Mouse (Mus musculus): Measurements from ENCODE around the gene AC124108.1.

- TF ChIP-seq POLR2A (IDR thresholded peaks at IDR 0.05; ENCODE audit: control insufficient read depth, low read depth, low read length) = no peak
- TF ChIP-seq CTCF (IDR thresholded peaks at IDR 0.05; ENCODE audit: control insufficient read depth, insufficient read depth, insufficient replicate concordance, low read depth, low read length) = no peak
Measured at GRCm38 (mm10) chr1:132201936-132202335, 10.7 kb downstream of the AC124108.1 start.

Data from testis, adult 2 months (tissue).